Mouse (Mus musculus): ENCODE measurements around the gene Dnmt3a. TPM values are rescaled to one million over a fixed set of nuclear protein-coding genes. Genes with fewer than 3 reads are reported as not detected.

The Dnmt3a gene
- polyA plus RNA-seq, 1 experiment from 2014 or later = 95.7 TPM

GRCm38 (mm10) chr12:3809520-3810180 is 3.8 kb downstream of the Dnmt3a start:
- Histone ChIP-seq H3K27me3 (no peaks in the 10 kb centered on the region), H3K9me3 (no peaks in the 10 kb centered on the region), H3K36me3 (no peaks in the 10 kb centered on the region), H3K9ac (no peak overlapping the region), H3K27ac (replicated peaks) (no peak overlapping the region; the same call in 1 of the 2 replicates), H3K4me1 (replicated peaks) (peaks cover 54% of the 10 kb centered on the region), H3K4me3 (no peak overlapping the region), H3K4me2 (no peak overlapping the region)
- 85% methylated on average over 7 of the region's 7 CpGs for WGBS
- ATAC-seq (ENCODE audit: low read depth) = no peak

- Histone ChIP-seq H3K27ac (replicated peaks) (no peak overlapping the region), H3K4me2 (peak overlapping the region; percentile 4; the same call in 1 of the 2 replicates), H3K4me3 (no peak overlapping the region), H3K9me3 (no peaks in the 10 kb centered on the region), H3K27me3 (no peaks in the 10 kb centered on the region), H3K9ac (0 out of 2 replicates have a peak overlapping the region, but pooled peaks have one; percentile 49), H3K36me3 (no peaks in the 10 kb centered on the region), H3K4me1 (replicated peaks) (peaks cover 59% of the 10 kb centered on the region)
- 58% methylated on average over 4 of the region's 4 CpGs for WGBS
- ATAC-seq (ENCODE audit: low read depth) = no peak
These were observed 4.6 kb downstream of the Dnmt3a start for GRCm38 (mm10) chr12:3810455-3810854.

GRCm38 (mm10) chr12:3811596-3811995 is 5.8 kb downstream of the Dnmt3a start:
- Histone ChIP-seq H3K4me1 (replicated peaks) (peaks cover 55% of the 10 kb centered on the region), H3K36me3 (no peaks in the 10 kb centered on the region), H3K4me3 (no peak overlapping the region), H3K9ac (no peak overlapping the region), H3K27ac (replicated peaks) (0 out of 2 replicates have a peak overlapping the region, but pooled peaks have one; percentile 28), H3K9me3 (no peaks in the 10 kb centered on the region), H3K4me2 (no peak overlapping the region; the same call in 1 of the 2 replicates), H3K27me3 (no peaks in the 10 kb centered on the region)
- no peak for ATAC-seq (ENCODE audit: low read depth)
- whole genome bisulfite sequencing = 44% methylated on average over 5 of the region's 5 CpGs

GRCm38 (mm10) chr12:3812251-3812650 is 6.4 kb downstream of the Dnmt3a start:
- Histone ChIP-seq H3K4me2 (no peak overlapping the region), H3K36me3 (no peaks in the 10 kb centered on the region), H3K9me3 (no peaks in the 10 kb centered on the region), H3K4me1 (replicated peaks) (peaks cover 62% of the 10 kb centered on the region), H3K4me3 (no peak overlapping the region), H3K27ac (replicated peaks) (no peak overlapping the region), H3K9ac (no peak overlapping the region), H3K27me3 (no peaks in the 10 kb centered on the region)
- WGBS = 61% methylated on average over 6 of the region's 6 CpGs
- ATAC-seq (ENCODE audit: low read depth) = no peak

- Histone ChIP-seq H3K27ac (replicated peaks) (no peak overlapping the region), H3K4me3 (no peak overlapping the region), H3K4me2 (no peak overlapping the region), H3K9ac (no peak overlapping the region), H3K4me1 (replicated peaks) (peaks cover 68% of the 10 kb centered on the region), H3K9me3 (no peaks in the 10 kb centered on the region), H3K27me3 (no peaks in the 10 kb centered on the region), H3K36me3 (no peaks in the 10 kb centered on the region)
- ATAC-seq (ENCODE audit: low read depth) = no peak
- WGBS = 91% methylated on average over 8 of the region's 8 CpGs
These were observed 7.3 kb downstream of the Dnmt3a start for GRCm38 (mm10) chr12:3813138-3813537.

GRCm38 (mm10) chr12:3815386-3815785 is 9.6 kb downstream of the Dnmt3a start:
- Histone ChIP-seq H3K4me2 (no peak overlapping the region), H3K4me1 (replicated peaks) (peaks cover 69% of the 10 kb centered on the region), H3K36me3 (no peaks in the 10 kb centered on the region), H3K27ac (replicated peaks) (no peak overlapping the region; the same call in 1 of the 2 replicates), H3K9me3 (no peaks in the 10 kb centered on the region), H3K9ac (no peak overlapping the region), H3K27me3 (no peaks in the 10 kb centered on the region), H3K4me3 (no peak overlapping the region)
- 46% methylated on average over 6 of the region's 6 CpGs for WGBS
- no peak for ATAC-seq (ENCODE audit: low read depth)

GRCm38 (mm10) chr12:3817033-3817432 is 11.2 kb downstream of the Dnmt3a start:
- 60% methylated on average over 7 of the region's 7 CpGs for WGBS
- no peak overlapping the region for H3K27ac ChIP-seq (replicated peaks)
- no peak overlapping the region for H3K9ac ChIP-seq
- H3K4me1 ChIP-seq (replicated peaks) = peaks cover 55% of the 10 kb centered on the region
- H3K9me3 ChIP-seq = no peaks in the 10 kb centered on the region
- no peaks in the 10 kb centered on the region for H3K27me3 ChIP-seq
- H3K4me3 ChIP-seq = no peak overlapping the region
- H3K4me2 ChIP-seq = no peak overlapping the region
- no peak for ATAC-seq (ENCODE audit: low read depth)
- no peaks in the 10 kb centered on the region for H3K36me3 ChIP-seq

- no peak overlapping the region for H3K9ac ChIP-seq
- H3K27ac ChIP-seq (replicated peaks) = no peak overlapping the region
- H3K27me3 ChIP-seq = no peaks in the 10 kb centered on the region
- peaks cover 53% of the 10 kb centered on the region for H3K4me1 ChIP-seq (replicated peaks)
- no peak overlapping the region for H3K4me3 ChIP-seq
- H3K4me2 ChIP-seq = no peak overlapping the region
- H3K9me3 ChIP-seq = no peaks in the 10 kb centered on the region
- no peak for ATAC-seq (ENCODE audit: low read depth)
- H3K36me3 ChIP-seq = no peaks in the 10 kb centered on the region
- WGBS = 85% methylated on average over 5 of the region's 5 CpGs
These were observed 11.8 kb downstream of the Dnmt3a start for GRCm38 (mm10) chr12:3817566-3817965.

- no peaks in the 10 kb centered on the region for H3K9me3 ChIP-seq
- no peaks in the 10 kb centered on the region for H3K36me3 ChIP-seq
- no peak overlapping the region for H3K27ac ChIP-seq (replicated peaks)
- peaks cover 71% of the 10 kb centered on the region for H3K4me1 ChIP-seq (replicated peaks)
- whole genome bisulfite sequencing = 75% methylated on average over 4 of the region's 4 CpGs
- no peak for ATAC-seq (ENCODE audit: low read depth)
- no peak overlapping the region for H3K9ac ChIP-seq
- H3K4me3 ChIP-seq = no peak overlapping the region
- H3K27me3 ChIP-seq = no peaks in the 10 kb centered on the region
- no peak overlapping the region for H3K4me2 ChIP-seq
These were observed 14.1 kb downstream of the Dnmt3a start for GRCm38 (mm10) chr12:3819899-3820298.

GRCm38 (mm10) chr12:3823408-3823807 is 17.6 kb downstream of the Dnmt3a start:
- H3K27me3 ChIP-seq = no peaks in the 10 kb centered on the region
- no peak for ATAC-seq (ENCODE audit: low read depth)
- no peak overlapping the region for H3K9ac ChIP-seq
- no peaks in the 10 kb centered on the region for H3K36me3 ChIP-seq
- H3K27ac ChIP-seq (replicated peaks) = no peak overlapping the region; the same call in 1 of the 2 replicates
- H3K9me3 ChIP-seq = no peaks in the 10 kb centered on the region
- peaks cover 55% of the 10 kb centered on the region for H3K4me1 ChIP-seq (replicated peaks)
- H3K4me2 ChIP-seq = no peak overlapping the region
- no peak overlapping the region for H3K4me3 ChIP-seq
- WGBS = 46% methylated on average over 5 of the region's 5 CpGs

- H3K4me3 ChIP-seq = no peak overlapping the region
- H3K9ac ChIP-seq = no peak overlapping the region
- no peak for ATAC-seq (ENCODE audit: low read depth)
- peaks cover 38% of the 10 kb centered on the region for H3K4me1 ChIP-seq (replicated peaks)
- H3K9me3 ChIP-seq = no peaks in the 10 kb centered on the region
- no peak overlapping the region for H3K4me2 ChIP-seq
- H3K36me3 ChIP-seq = no peaks in the 10 kb centered on the region
- 71% methylated on average over 5 of the region's 5 CpGs for WGBS
- H3K27me3 ChIP-seq = no peaks in the 10 kb centered on the region
- no peak overlapping the region for H3K27ac ChIP-seq (replicated peaks)
These were observed 19.3 kb downstream of the Dnmt3a start for GRCm38 (mm10) chr12:3824906-3825713.

GRCm38 (mm10) chr12:3825714-3826080 is 19.9 kb downstream of the Dnmt3a start:
- Histone ChIP-seq H3K4me1 (replicated peaks) (peaks cover 34% of the 10 kb centered on the region), H3K27ac (replicated peaks) (no peak overlapping the region), H3K4me3 (no peak overlapping the region), H3K4me2 (no peak overlapping the region), H3K27me3 (no peaks in the 10 kb centered on the region), H3K9ac (no peak overlapping the region), H3K36me3 (no peaks in the 10 kb centered on the region), H3K9me3 (no peaks in the 10 kb centered on the region)
- ATAC-seq (ENCODE audit: low read depth) = no peak
- 56% methylated on average over 12 of the region's 12 CpGs for WGBS
